Mouse (Mus musculus): Measurements from ENCODE around the gene Copz2. TPM values are rescaled to one million over a fixed set of nuclear protein-coding genes. Genes with fewer than 3 reads are reported as not detected.
"Not testable (repeated sequence)": the region's sequence is repeated elsewhere in the genome, so short reads cannot be mapped to it uniquely, and the experiment has no call there.

The Copz2 gene
- total RNA-seq (2014; rRNA removed) (17.2 and 20.7 TPM in 2 replicates), polyA plus RNA-seq (2012; rRNA removed) (43.5 and 48.2 TPM in 2 replicates)

- Histone ChIP-seq H3K4me3 (ENCODE audit: insufficient read depth, low read depth, low read length) (peak within 1 kb of the TSS; percentile 89), H3K79me2 (ENCODE audit: control insufficient read depth, insufficient read depth, low read length) (no peaks in the 10 kb centered on the region), H3K9ac (ENCODE audit: low read depth, low read length) (peak within 1 kb of the TSS; percentile 86), H3K4me1 (ENCODE audit: control insufficient read depth, insufficient read depth, low read length) (peaks cover 3% of the 10 kb centered on the region; the same call in 1 of the 2 replicates), H3K27me3 (ENCODE audit: control insufficient read depth, insufficient read depth, low read length) (no peaks in the 10 kb centered on the region), H3K36me3 (ENCODE audit: control insufficient read depth, insufficient read depth, low read length) (no peaks in the 10 kb centered on the region), H3K27ac (replicated peaks; ENCODE audit: insufficient read depth, low read depth, low read length) (no peak within 1 kb of the TSS)
- no peak for TF ChIP-seq CTCF (IDR thresholded peaks at IDR 0.05; ENCODE audit: low read depth, low read length)
- TF ChIP-seq POLR2A (IDR thresholded peaks at IDR 0.05; ENCODE audit: extremely low read depth, insufficient read depth, low read length): peak; percentile 48; the same call in 1 of the 2 replicates
- no peak for DNase-seq (ENCODE audit: extremely low read depth, low read depth, low spot score)
- WGBS: 2% methylated on average over 53 of the region's 60 CpGs
Observed at GRCm38 (mm10) chr11:96849681-96850467, at the start of gene Copz2. Copz2 (plus strand) TSS chr11:96849870.

GRCm38 (mm10) chr11:96805606-96806005 lies 44.1 kb upstream of the Copz2 start:
- WGBS: 96% methylated on average over 5 of the region's 5 CpGs
- no peak for DNase-seq (ENCODE audit: extremely low read depth, low read depth, low spot score)
- Histone ChIP-seq H3K27me3 (ENCODE audit: control insufficient read depth, insufficient read depth, low read length) (no peaks in the 10 kb centered on the region), H3K9ac (ENCODE audit: low read depth, low read length) (no peak overlapping the region), H3K79me2 (ENCODE audit: control insufficient read depth, insufficient read depth, low read length) (no peaks in the 10 kb centered on the region), H3K4me3 (ENCODE audit: insufficient read depth, low read depth, low read length) (no peak overlapping the region), H3K27ac (replicated peaks; ENCODE audit: insufficient read depth, low read depth, low read length) (no peak overlapping the region), H3K36me3 (ENCODE audit: control insufficient read depth, insufficient read depth, low read length) (peaks cover 38% of the 10 kb centered on the region), H3K4me1 (ENCODE audit: control insufficient read depth, insufficient read depth, low read length) (no peaks in the 10 kb centered on the region)
- TF ChIP-seq CTCF (IDR thresholded peaks at IDR 0.05; ENCODE audit: low read depth, low read length): no peak
- no peak for TF ChIP-seq POLR2A (IDR thresholded peaks at IDR 0.05; ENCODE audit: extremely low read depth, insufficient read depth, low read length)

- no peak for DNase-seq (ENCODE audit: extremely low read depth, low read depth, low spot score)
- Histone ChIP-seq H3K4me1 (ENCODE audit: control insufficient read depth, insufficient read depth, low read length) (no peaks in the 10 kb centered on the region), H3K27ac (replicated peaks; ENCODE audit: insufficient read depth, low read depth, low read length) (no peak overlapping the region), H3K36me3 (ENCODE audit: control insufficient read depth, insufficient read depth, low read length) (peaks cover 24% of the 10 kb centered on the region), H3K4me3 (ENCODE audit: insufficient read depth, low read depth, low read length) (no peak overlapping the region), H3K9ac (ENCODE audit: low read depth, low read length) (no peak overlapping the region), H3K27me3 (ENCODE audit: control insufficient read depth, insufficient read depth, low read length) (no peaks in the 10 kb centered on the region), H3K79me2 (ENCODE audit: control insufficient read depth, insufficient read depth, low read length) (no peaks in the 10 kb centered on the region)
- WGBS: 33% methylated on average over 1 of the region's 1 CpGs
- TF ChIP-seq POLR2A (IDR thresholded peaks at IDR 0.05; ENCODE audit: extremely low read depth, insufficient read depth, low read length) (no peak), CTCF (IDR thresholded peaks at IDR 0.05; ENCODE audit: low read depth, low read length) (no peak)
Observed at GRCm38 (mm10) chr11:96808066-96808465, 41.6 kb upstream of the Copz2 start.

- Histone ChIP-seq H3K36me3 (ENCODE audit: control insufficient read depth, insufficient read depth, low read length) (peaks cover 20% of the 10 kb centered on the region), H3K4me1 (ENCODE audit: control insufficient read depth, insufficient read depth, low read length) (no peaks in the 10 kb centered on the region), H3K4me3 (ENCODE audit: insufficient read depth, low read depth, low read length) (no peak overlapping the region), H3K27me3 (ENCODE audit: control insufficient read depth, insufficient read depth, low read length) (no peaks in the 10 kb centered on the region), H3K79me2 (ENCODE audit: control insufficient read depth, insufficient read depth, low read length) (no peaks in the 10 kb centered on the region), H3K27ac (replicated peaks; ENCODE audit: insufficient read depth, low read depth, low read length) (no peak overlapping the region), H3K9ac (ENCODE audit: low read depth, low read length) (no peak overlapping the region)
- DNase-seq (ENCODE audit: extremely low read depth, low read depth, low spot score): no peak
- WGBS: 82% methylated on average over 6 of the region's 6 CpGs
- TF ChIP-seq CTCF (IDR thresholded peaks at IDR 0.05; ENCODE audit: low read depth, low read length): no peak
- no peak for TF ChIP-seq POLR2A (IDR thresholded peaks at IDR 0.05; ENCODE audit: extremely low read depth, insufficient read depth, low read length)
Observed at GRCm38 (mm10) chr11:96809562-96810235, 40.0 kb upstream of the Copz2 start.

GRCm38 (mm10) chr11:96811188-96811587 lies 38.5 kb upstream of the Copz2 start:
- not testable (repeated sequence) for H3K27me3 ChIP-seq (ENCODE audit: control insufficient read depth, insufficient read depth, low read length); H3K27ac ChIP-seq (replicated peaks; ENCODE audit: insufficient read depth, low read depth, low read length); H3K9ac ChIP-seq (ENCODE audit: low read depth, low read length); H3K4me1 ChIP-seq (ENCODE audit: control insufficient read depth, insufficient read depth, low read length); H3K79me2 ChIP-seq (ENCODE audit: control insufficient read depth, insufficient read depth, low read length); H3K4me3 ChIP-seq (ENCODE audit: insufficient read depth, low read depth, low read length); DNase-seq (ENCODE audit: extremely low read depth, low read depth, low spot score)
- 97% methylated on average over 1 of the region's 1 CpGs for WGBS
- H3K36me3 ChIP-seq (ENCODE audit: control insufficient read depth, insufficient read depth, low read length): peaks cover 25% of the 10 kb centered on the region

GRCm38 (mm10) chr11:96813455-96813854 lies 36.2 kb upstream of the Copz2 start:
- Histone ChIP-seq H3K4me1 (ENCODE audit: control insufficient read depth, insufficient read depth, low read length) (no peaks in the 10 kb centered on the region), H3K79me2 (ENCODE audit: control insufficient read depth, insufficient read depth, low read length) (no peaks in the 10 kb centered on the region), H3K4me3 (ENCODE audit: insufficient read depth, low read depth, low read length) (no peak overlapping the region), H3K27ac (replicated peaks; ENCODE audit: insufficient read depth, low read depth, low read length) (no peak overlapping the region), H3K36me3 (ENCODE audit: control insufficient read depth, insufficient read depth, low read length) (peaks cover 29% of the 10 kb centered on the region; the same call in 1 of the 2 replicates), H3K9ac (ENCODE audit: low read depth, low read length) (no peak overlapping the region), H3K27me3 (ENCODE audit: control insufficient read depth, insufficient read depth, low read length) (no peaks in the 10 kb centered on the region)
- 83% methylated on average over 4 of the region's 4 CpGs for WGBS
- no peak for DNase-seq (ENCODE audit: extremely low read depth, low read depth, low spot score)
- TF ChIP-seq POLR2A (IDR thresholded peaks at IDR 0.05; ENCODE audit: extremely low read depth, insufficient read depth, low read length) (no peak), CTCF (IDR thresholded peaks at IDR 0.05; ENCODE audit: low read depth, low read length) (no peak)
